Mouse (Mus musculus) cerebellum, adult 9-11 months (tissue): ENCODE measurements around the gene Prkaa1.
A peak's percentile ranks its signal among the peaks of the same experiment; 100 is the strongest.
"Not testable (repeated sequence)": the region's sequence is repeated elsewhere in the genome, so short reads cannot be mapped to it uniquely, and the experiment has no call there.

Experiments
- DNase-seq: peaks from one replicate; pipeline ENCODE4 v3.0.0; 2022

Prkaa1 gene

GRCm38 (mm10) chr15:5184668-5185330 is 41.1 kb downstream of the Prkaa1 start:
- peak; percentile 36 for DNase-seq

GRCm38 (mm10) chr15:5185366-5186292 is 42.0 kb downstream of the Prkaa1 start, which contains the start of gene Ttc33:
TSS of gene Ttc33 (plus strand) at chr15:5185525.
- peak; percentile 84 for DNase-seq

- DNase-seq, result no peak
Measured at GRCm38 (mm10) chr15:5186293-5186675, 42.6 kb downstream of the Prkaa1 start.

GRCm38 (mm10) chr15:5187116-5187515 is 43.5 kb downstream of the Prkaa1 start:
- DNase-seq, result no peak

GRCm38 (mm10) chr15:5188029-5188428 is 44.4 kb downstream of the Prkaa1 start:
- DNase-seq, result no peak

- DNase-seq, result peak; percentile 19
Measured at GRCm38 (mm10) chr15:5189504-5190093, 45.9 kb downstream of the Prkaa1 start.

- DNase-seq, result no peak
Measured at GRCm38 (mm10) chr15:5193833-5194232, 50.2 kb downstream of the Prkaa1 start.

- no peak for DNase-seq
Measured at GRCm38 (mm10) chr15:5194446-5194845, 50.8 kb downstream of the Prkaa1 start.

- no peak for DNase-seq
Measured at GRCm38 (mm10) chr15:5194931-5195330, 51.3 kb downstream of the Prkaa1 start.

- DNase-seq, result no peak
Measured at GRCm38 (mm10) chr15:5195987-5196514, 52.4 kb downstream of the Prkaa1 start.

- DNase-seq, result no peak
Measured at GRCm38 (mm10) chr15:5196691-5197090, 53.0 kb downstream of the Prkaa1 start.

GRCm38 (mm10) chr15:5205222-5205621 is 61.6 kb downstream of the Prkaa1 start:
- no peak for DNase-seq

GRCm38 (mm10) chr15:5209116-5209515 is 65.5 kb downstream of the Prkaa1 start:
- no peak for DNase-seq

- no peak for DNase-seq
Measured at GRCm38 (mm10) chr15:5220491-5220890, 76.8 kb downstream of the Prkaa1 start.

- DNase-seq, result not testable (repeated sequence)
Measured at GRCm38 (mm10) chr15:5230746-5231145, 87.1 kb downstream of the Prkaa1 start.
